Mouse (Mus musculus): Measurements from ENCODE around the gene Tmem132c. TPM values are rescaled to one million over a fixed set of nuclear protein-coding genes. Genes with fewer than 3 reads are reported as not detected.

Gene Tmem132c
- polyA plus RNA-seq, 1 experiment: not detected

GRCm38 (mm10) chr5:127610787-127611509 lies 369.3 kb downstream of the Tmem132c start:
- Histone ChIP-seq H3K4me3 (no peak overlapping the region), H3K36me3 (ENCODE audit: control insufficient read depth, insufficient read depth) (peaks cover 7% of the 10 kb centered on the region), H3ac (ENCODE audit: control insufficient read depth, insufficient read length) (no peak overlapping the region), H3K79me2 (ENCODE audit: control insufficient read depth, insufficient read depth) (peaks cover 93% of the 10 kb centered on the region), H3K4me2 (ENCODE audit: low read depth) (peak overlapping the region; percentile 61), H3K27me3 (ENCODE audit: control insufficient read depth, insufficient read depth, insufficient read length) (no peaks in the 10 kb centered on the region)
- TF ChIP-seq CEBPB (IDR thresholded peaks at IDR 0.05; ENCODE audit: insufficient read depth, poor library complexity, severe bottlenecking): no peak
- peak in 1 of 3 experiments; percentile 51 for TF ChIP-seq MYOD1 (IDR thresholded peaks at IDR 0.05; ENCODE audit: control insufficient read depth in 1 of 3, insufficient read length in 2 of 3, low read depth in 2 of 3)
- peak; percentile 76 for TF ChIP-seq USF1 (IDR thresholded peaks at IDR 0.05; ENCODE audit: low read depth)
- peak in 2 of 3 experiments; percentile 7 to 60 for TF ChIP-seq MYOG (IDR thresholded peaks at IDR 0.05; ENCODE audit: control insufficient read depth in 1 of 3, insufficient read depth in 1 of 3, insufficient read length in 2 of 3, low read depth in 2 of 3)

DNA sequence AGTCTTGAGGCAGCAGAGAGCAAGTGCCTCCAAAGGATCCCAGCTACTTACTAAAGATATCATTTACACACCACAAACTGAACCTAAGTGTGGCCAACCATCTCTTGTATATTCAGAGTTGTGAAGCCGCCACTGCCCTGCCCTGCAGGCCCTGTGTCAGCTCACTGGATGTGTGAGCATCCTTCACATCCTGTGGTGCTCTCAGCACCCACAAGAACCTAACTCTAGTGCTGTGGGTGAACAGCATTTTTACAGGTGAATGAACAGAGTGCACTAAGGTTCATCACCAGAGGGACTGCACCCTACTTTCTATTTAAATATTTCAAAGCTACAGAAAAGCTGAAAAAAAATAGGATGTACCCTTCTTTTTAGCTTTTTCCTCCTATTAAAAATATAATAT lies 370.3 kb downstream of the Tmem132c start:
- Histone ChIP-seq H3K36me3 (ENCODE audit: control insufficient read depth, insufficient read depth) (no peaks in the 10 kb centered on the region), H3K79me2 (ENCODE audit: control insufficient read depth, insufficient read depth) (peaks cover 95% of the 10 kb centered on the region), H3ac (ENCODE audit: control insufficient read depth, insufficient read length) (no peak overlapping the region), H3K4me2 (ENCODE audit: low read depth) (peak overlapping the region; percentile 61), H3K27me3 (ENCODE audit: control insufficient read depth, insufficient read depth, insufficient read length) (no peaks in the 10 kb centered on the region), H3K4me3 (no peak overlapping the region)
- TF ChIP-seq MAX (IDR thresholded peaks at IDR 0.05; ENCODE audit: low read depth) (no peak), POLR2A (IDR thresholded peaks at IDR 0.05; ENCODE audit: insufficient read length, low read depth) (no peak), REST (IDR thresholded peaks at IDR 0.05; ENCODE audit: insufficient read depth, insufficient read length) (no peak), POLR2AphosphoS2 (IDR thresholded peaks at IDR 0.05; ENCODE audit: insufficient read length, low read depth) (no peak), TCF12 (IDR thresholded peaks at IDR 0.05; ENCODE audit: insufficient read depth, poor library complexity, severe bottlenecking) (no peak), MYOG (IDR thresholded peaks at IDR 0.05; ENCODE audit: control insufficient read depth in 1 of 3, insufficient read depth in 1 of 3, insufficient read length in 2 of 3, low read depth in 2 of 3) (no peak), USF1 (IDR thresholded peaks at IDR 0.05; ENCODE audit: low read depth) (no peak), SRF (IDR thresholded peaks at IDR 0.05; ENCODE audit: control insufficient read depth, insufficient read length, low read depth) (no peak), E2F4 (IDR thresholded peaks at IDR 0.05; ENCODE audit: insufficient read depth) (no peak), TCF3 (IDR thresholded peaks at IDR 0.05; ENCODE audit: insufficient read length, low read depth) (no peak), MYOD1 (IDR thresholded peaks at IDR 0.05; ENCODE audit: control insufficient read depth in 1 of 3, insufficient read length in 2 of 3, low read depth in 2 of 3) (no peak), CEBPB (IDR thresholded peaks at IDR 0.05; ENCODE audit: insufficient read depth, poor library complexity, severe bottlenecking) (no peak)

- no peak overlapping the region for H3K4me3 ChIP-seq
- no peak overlapping the region for H3ac ChIP-seq (ENCODE audit: control insufficient read depth, insufficient read length)
- H3K4me2 ChIP-seq (ENCODE audit: low read depth): no peak overlapping the region
- peaks cover 89% of the 10 kb centered on the region for H3K79me2 ChIP-seq (ENCODE audit: control insufficient read depth, insufficient read depth)
- TF ChIP-seq REST (IDR thresholded peaks at IDR 0.05; ENCODE audit: insufficient read depth, insufficient read length) (no peak), MAX (IDR thresholded peaks at IDR 0.05; ENCODE audit: low read depth) (no peak), TCF3 (IDR thresholded peaks at IDR 0.05; ENCODE audit: insufficient read length, low read depth) (no peak), POLR2A (IDR thresholded peaks at IDR 0.05; ENCODE audit: insufficient read length, low read depth) (no peak), SRF (IDR thresholded peaks at IDR 0.05; ENCODE audit: control insufficient read depth, insufficient read length, low read depth) (no peak), POLR2AphosphoS2 (IDR thresholded peaks at IDR 0.05; ENCODE audit: insufficient read length, low read depth) (no peak), TCF12 (IDR thresholded peaks at IDR 0.05; ENCODE audit: insufficient read depth, poor library complexity, severe bottlenecking) (no peak), USF1 (IDR thresholded peaks at IDR 0.05; ENCODE audit: low read depth) (no peak), MYOG (IDR thresholded peaks at IDR 0.05; ENCODE audit: control insufficient read depth in 1 of 3, insufficient read depth in 1 of 3, insufficient read length in 2 of 3, low read depth in 2 of 3) (no peak), MYOD1 (IDR thresholded peaks at IDR 0.05; ENCODE audit: control insufficient read depth in 1 of 3, insufficient read length in 2 of 3, low read depth in 2 of 3) (no peak), E2F4 (IDR thresholded peaks at IDR 0.05; ENCODE audit: insufficient read depth) (no peak), CEBPB (IDR thresholded peaks at IDR 0.05; ENCODE audit: insufficient read depth, poor library complexity, severe bottlenecking) (no peak)
- no peaks in the 10 kb centered on the region for H3K36me3 ChIP-seq (ENCODE audit: control insufficient read depth, insufficient read depth)
- H3K27me3 ChIP-seq (ENCODE audit: control insufficient read depth, insufficient read depth, insufficient read length): no peaks in the 10 kb centered on the region
Observed at GRCm38 (mm10) chr5:127612397-127612796, 370.8 kb downstream of the Tmem132c start.

All from myocyte (in vitro differentiated cells).